Mouse (Mus musculus): ENCODE data around the gene Sidt1.
"Not testable (repeated sequence)": the region's sequence is repeated elsewhere in the genome, so short reads cannot be mapped to it uniquely, and the experiment has no call there.

The Sidt1 gene

GRCm38 (mm10) chr16:44303822-44304221, 29.2 kb downstream of the Sidt1 start:
- in situ Hi-C loops (cut with MboI; ENCODE audit: low sequenced_read_pairs), result no loop called here

GRCm38 (mm10) chr16:44302126-44302892, 30.7 kb downstream of the Sidt1 start:
- in situ Hi-C loops (cut with MboI; ENCODE audit: low sequenced_read_pairs), result no loop called here

- in situ Hi-C loops (cut with MboI; ENCODE audit: low sequenced_read_pairs), result no loop called here
Observed at GRCm38 (mm10) chr16:44299438-44300093, 33.4 kb downstream of the Sidt1 start.

GRCm38 (mm10) chr16:44293960-44294359, 39.0 kb downstream of the Sidt1 start:
- in situ Hi-C loops (cut with MboI; ENCODE audit: low sequenced_read_pairs), result no loop called here

- in situ Hi-C loops (cut with MboI; ENCODE audit: low sequenced_read_pairs), result not testable (repeated sequence)
Observed at GRCm38 (mm10) chr16:44292681-44293080, 40.3 kb downstream of the Sidt1 start.

- in situ Hi-C loops (cut with MboI; ENCODE audit: low sequenced_read_pairs), result no loop called here
Observed at GRCm38 (mm10) chr16:44289004-44289648, 43.9 kb downstream of the Sidt1 start.

- in situ Hi-C loops (cut with MboI; ENCODE audit: low sequenced_read_pairs), result no loop called here
Observed at GRCm38 (mm10) chr16:44287356-44287950, 45.5 kb downstream of the Sidt1 start.

- in situ Hi-C loops (cut with MboI; ENCODE audit: low sequenced_read_pairs), result no loop called here
Observed at GRCm38 (mm10) chr16:44282614-44283325, 50.2 kb downstream of the Sidt1 start.

GRCm38 (mm10) chr16:44282036-44282435, 51.0 kb downstream of the Sidt1 start:
- in situ Hi-C loops (cut with MboI; ENCODE audit: low sequenced_read_pairs), result no loop called here

- in situ Hi-C loops (cut with MboI; ENCODE audit: low sequenced_read_pairs), result no loop called here
Observed at GRCm38 (mm10) chr16:44280806-44281205, 52.2 kb downstream of the Sidt1 start.

- in situ Hi-C loops (cut with MboI; ENCODE audit: low sequenced_read_pairs), result no loop called here
Observed at GRCm38 (mm10) chr16:44277212-44277611, 55.8 kb downstream of the Sidt1 start.

- in situ Hi-C loops (cut with MboI; ENCODE audit: low sequenced_read_pairs), result no loop called here
Observed at GRCm38 (mm10) chr16:44271371-44272038, 61.5 kb downstream of the Sidt1 start.

GRCm38 (mm10) chr16:44270606-44271005, 62.4 kb downstream of the Sidt1 start:
- in situ Hi-C loops (cut with MboI; ENCODE audit: low sequenced_read_pairs), result no loop called here

GRCm38 (mm10) chr16:44269578-44269977, 63.4 kb downstream of the Sidt1 start:
- in situ Hi-C loops (cut with MboI; ENCODE audit: low sequenced_read_pairs), result no loop called here

GRCm38 (mm10) chr16:44268541-44269215, 64.3 kb downstream of the Sidt1 start:
- in situ Hi-C loops (cut with MboI; ENCODE audit: low sequenced_read_pairs), result no loop called here

GRCm38 (mm10) chr16:44265562-44265961, 67.4 kb downstream of the Sidt1 start:
- in situ Hi-C loops (cut with MboI; ENCODE audit: low sequenced_read_pairs), result no loop called here

GRCm38 (mm10) chr16:44264916-44265315, 68.1 kb downstream of the Sidt1 start:
- in situ Hi-C loops (cut with MboI; ENCODE audit: low sequenced_read_pairs), result no loop called here

GRCm38 (mm10) chr16:44257476-44257875, 75.5 kb downstream of the Sidt1 start:
- in situ Hi-C loops (cut with MboI; ENCODE audit: low sequenced_read_pairs), result no loop called here

GRCm38 (mm10) chr16:44254698-44255097, 78.3 kb downstream of the Sidt1 start:
- in situ Hi-C loops (cut with MboI; ENCODE audit: low sequenced_read_pairs), result no loop called here
